Mouse (Mus musculus) cerebellum, adult 11 months (tissue): ENCODE data around the gene Sarnp.
"Not testable (repeated sequence)": the region's sequence is repeated elsewhere in the genome, so short reads cannot be mapped to it uniquely, and the experiment has no call there.

Source experiments
- DNase-seq: peaks from one replicate; pipeline ENCODE4 v3.0.0; 2022

Sarnp gene

GRCm38 (mm10) chr10:128821358-128822056 is 4.4 kb downstream of the Sarnp start, which contains the start of gene Ormdl2:
Gene Ormdl2 (minus strand): TSS chr10:128821645.
- peak; percentile 99 for DNase-seq

DNA sequence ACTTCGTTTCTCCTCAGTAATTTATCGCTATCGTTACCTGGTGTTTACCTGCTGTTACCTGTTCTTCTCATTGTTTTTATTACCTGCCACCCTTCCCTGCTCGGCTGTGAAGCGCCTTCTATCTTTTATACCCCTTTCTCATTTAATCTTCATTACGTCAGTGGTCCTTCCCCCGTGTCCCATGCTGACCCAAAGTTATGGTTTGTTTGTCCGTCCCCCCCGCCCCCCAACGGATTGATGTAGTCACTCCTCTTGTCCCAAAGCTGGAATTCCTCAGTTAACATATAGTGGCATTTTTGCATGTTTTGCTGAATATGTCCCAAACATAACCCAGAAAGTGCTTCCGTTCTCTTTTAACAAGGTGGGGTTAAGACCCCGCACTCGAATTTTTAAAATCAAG is 5.0 kb downstream of the Sarnp start:
- no peak for DNase-seq

DNA sequence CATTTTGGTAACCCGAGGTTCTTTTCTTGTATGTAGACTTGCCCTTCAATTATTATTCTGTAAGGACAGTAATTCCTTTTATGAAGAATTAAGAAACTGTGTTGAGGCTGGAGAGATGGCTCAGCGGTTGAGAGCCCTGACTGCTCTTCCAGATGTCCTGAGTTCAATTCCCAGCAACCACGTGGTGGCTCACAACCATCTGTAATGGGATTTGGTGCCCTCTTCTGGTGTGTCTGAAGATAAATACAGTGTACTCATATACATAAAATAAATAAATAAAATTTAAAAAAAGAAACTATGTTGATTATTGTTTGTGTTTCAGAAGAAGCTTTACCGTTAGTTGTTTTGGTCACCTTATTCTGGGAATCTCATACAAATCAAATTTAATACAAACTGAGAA is 6.0 kb downstream of the Sarnp start:
- DNase-seq: not testable (repeated sequence)

DNA sequence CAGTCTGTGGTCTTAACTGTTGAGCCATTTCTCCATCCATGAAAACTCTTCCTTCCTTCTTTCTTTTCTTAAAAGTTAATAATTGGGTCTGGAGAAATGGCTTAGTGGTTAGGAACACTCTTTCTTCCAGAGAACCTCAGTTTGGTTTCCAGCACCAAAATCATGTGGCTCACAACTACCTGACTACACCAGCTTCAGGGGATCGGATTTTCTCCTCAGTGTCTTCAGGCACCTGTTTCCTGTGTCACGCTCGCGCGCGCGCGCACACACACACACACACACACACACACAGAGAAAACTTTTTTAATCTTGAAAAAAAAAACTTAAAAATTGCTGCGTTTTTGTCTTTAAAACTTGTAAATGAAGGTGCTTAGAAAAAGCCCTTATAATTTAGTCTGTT is 6.7 kb downstream of the Sarnp start:
- DNase-seq: no peak

DNA sequence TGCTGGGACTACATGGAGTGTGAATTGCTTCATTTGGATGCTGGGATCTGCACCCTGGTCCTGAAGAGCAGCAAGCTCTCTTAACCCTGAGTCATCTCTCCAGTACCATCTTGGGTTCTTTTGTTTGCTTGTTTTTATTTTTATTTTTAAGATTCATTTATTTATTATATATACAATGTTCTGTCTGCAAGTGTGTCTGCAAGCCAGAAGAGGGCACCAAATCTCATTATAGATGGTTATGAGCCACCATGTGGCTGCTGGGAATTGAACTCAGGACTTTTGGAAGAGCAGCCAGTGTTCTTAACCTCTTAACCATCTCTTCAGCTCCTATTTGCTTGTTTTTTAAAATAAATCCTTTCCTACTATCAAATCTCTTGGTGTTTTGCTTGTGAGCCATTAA is 20.3 kb downstream of the Sarnp start:
- no peak for DNase-seq

GRCm38 (mm10) chr10:128839434-128839833 is 22.3 kb downstream of the Sarnp start:
- DNase-seq: no peak

DNA sequence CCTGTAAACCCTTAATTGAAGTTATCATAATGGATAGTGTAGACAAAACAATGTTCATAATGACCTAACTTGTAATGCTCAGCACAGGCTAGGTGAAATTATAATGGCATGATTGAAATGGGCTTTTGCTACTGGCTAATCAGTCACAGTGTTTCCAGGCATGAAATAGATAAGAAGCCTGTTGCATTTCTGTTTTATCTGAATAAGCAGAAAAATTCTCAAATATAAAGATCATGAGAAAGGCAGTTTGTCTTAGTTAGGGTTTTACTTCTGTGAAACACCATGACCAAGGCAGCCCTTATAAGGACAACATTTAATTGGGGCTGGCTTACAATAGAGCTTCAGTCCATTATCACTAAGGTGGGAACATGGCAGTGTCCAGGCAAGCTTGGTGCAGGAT is 23.5 kb downstream of the Sarnp start:
- no peak for DNase-seq

DNA sequence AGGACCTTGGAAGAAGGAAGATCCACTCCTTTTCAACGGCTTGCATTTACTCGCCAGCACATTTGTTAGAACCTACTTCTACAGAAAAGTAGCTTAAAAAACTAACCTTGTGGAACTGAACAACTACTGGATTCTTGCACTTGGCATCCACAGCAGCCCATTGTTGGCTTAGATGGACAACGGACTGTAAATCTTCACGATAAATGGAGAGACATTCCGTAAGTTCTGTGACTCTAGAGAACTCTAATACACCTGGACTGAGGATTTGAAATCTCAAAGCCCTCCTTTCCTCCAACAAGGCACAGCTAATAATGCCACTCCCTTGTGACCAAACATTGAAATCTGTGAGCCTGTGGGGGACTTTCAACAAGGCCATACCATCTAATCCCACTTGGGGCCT is 26.1 kb downstream of the Sarnp start:
- DNase-seq: no peak

DNA sequence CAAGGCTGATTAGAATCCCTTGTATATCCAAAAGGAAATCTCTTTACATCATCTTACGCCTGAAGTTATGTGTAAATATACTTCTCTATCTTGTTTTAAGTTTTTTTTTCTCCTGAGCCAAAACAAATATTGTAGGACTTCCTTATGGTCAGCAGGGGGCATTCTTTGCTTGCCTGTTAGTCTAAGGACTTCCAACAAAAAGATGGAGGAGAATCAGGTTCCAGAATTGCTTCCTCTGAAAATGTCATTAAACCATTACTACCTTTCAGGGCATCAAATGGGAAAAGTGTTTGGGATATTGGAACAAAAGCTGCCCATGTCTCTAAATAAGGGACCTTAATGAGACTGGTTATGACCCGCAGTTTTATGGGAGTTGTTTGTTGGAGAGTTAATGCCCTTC is 28.4 kb downstream of the Sarnp start:
- DNase-seq: no peak

DNA sequence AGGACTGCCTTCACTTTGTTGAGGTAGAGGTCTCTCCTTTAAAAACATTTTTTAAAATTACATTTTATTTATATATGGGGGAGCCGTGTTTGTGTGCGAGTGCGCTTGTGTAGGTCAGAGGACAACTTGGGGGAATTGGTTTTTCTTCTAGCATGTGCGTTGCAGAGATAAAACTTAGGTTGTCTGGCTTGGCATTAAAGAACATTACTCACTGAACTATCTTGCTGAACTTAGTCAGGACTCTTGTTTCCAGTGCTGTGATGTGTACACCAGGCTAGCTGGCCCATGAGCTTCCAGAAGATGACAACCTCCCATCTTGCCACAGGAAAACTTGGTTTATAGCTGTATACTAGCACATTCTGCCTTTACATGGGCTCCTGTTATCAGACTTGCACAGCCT is 29.5 kb downstream of the Sarnp start:
- no peak for DNase-seq

DNA sequence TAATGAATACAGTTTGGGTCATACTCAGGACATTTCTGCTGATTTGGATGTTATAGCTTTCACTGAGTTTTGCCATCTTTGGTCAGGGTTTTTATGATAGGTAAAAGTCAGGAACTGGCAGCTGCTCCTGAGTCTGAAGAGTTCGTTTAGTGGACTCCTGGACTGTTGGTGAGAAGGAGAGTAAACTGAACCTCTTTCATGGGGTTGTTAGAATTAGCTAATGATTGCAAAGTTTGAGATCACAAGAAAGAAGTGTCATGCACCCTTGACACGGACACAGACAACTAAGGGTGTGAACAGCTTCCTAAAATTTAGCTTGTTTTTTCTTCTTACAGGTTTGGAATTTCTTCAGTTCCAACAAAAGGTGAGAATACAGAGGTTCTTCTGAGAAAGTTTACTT is 31.3 kb downstream of the Sarnp start:
- no peak for DNase-seq

DNA sequence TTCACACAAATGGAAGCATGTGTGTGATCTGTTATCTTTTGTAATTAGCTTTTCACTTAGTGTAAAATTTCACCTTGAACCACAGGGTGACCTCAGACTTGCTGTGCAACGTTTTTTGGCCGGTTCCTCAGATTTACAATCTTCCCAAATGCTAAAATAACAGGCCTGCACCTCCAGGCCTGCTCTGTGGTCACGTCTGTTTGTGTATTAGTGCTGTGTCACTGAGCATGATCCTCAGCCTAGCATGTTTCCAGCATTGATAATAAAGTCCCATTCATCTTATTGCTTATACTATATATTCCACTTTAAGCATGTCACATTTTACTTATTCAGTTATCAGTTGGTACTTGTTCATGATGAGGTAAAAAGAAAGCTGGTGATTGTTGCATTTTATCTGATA is 33.2 kb downstream of the Sarnp start:
- no peak for DNase-seq

DNA sequence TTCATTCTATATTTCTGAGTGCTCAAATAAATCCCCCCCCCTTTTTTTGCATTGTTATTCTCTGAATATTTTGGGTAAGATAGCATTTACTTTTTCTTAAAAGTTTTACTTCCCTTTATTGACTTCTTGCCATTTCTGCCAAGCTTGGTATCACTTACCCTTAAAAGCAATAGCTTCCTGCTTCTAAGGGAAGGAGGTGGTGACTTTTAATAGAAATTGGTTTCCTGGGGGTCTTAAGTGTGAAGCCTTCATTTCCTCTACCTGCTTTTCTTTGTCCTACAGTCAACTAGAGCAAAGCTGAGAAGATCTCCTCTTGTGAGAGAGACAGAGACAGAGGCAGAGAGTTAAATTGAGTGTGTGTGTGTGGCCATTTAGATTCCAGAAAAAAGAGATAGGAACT is 44.0 kb downstream of the Sarnp start:
- no peak for DNase-seq

DNA sequence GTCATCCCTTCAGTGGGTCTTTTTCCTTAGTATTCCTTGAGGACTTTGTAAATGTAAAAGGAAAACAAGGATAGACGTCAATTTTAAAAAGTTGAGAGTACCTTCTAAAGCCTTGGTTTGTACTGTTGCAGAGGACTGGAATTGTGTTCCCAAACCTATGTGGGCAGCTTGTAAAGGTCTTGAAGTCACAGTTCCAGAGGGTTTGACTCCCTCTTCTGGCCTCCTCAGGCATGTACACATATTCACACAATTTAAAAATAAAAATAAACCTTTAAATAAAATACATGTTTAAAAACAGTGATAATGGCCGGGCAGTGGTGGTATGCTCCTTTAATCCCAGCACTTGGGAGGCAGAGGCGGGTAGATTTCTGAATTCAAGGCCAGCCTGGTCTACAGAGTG is 48.9 kb downstream of the Sarnp start:
- DNase-seq: no peak

DNA sequence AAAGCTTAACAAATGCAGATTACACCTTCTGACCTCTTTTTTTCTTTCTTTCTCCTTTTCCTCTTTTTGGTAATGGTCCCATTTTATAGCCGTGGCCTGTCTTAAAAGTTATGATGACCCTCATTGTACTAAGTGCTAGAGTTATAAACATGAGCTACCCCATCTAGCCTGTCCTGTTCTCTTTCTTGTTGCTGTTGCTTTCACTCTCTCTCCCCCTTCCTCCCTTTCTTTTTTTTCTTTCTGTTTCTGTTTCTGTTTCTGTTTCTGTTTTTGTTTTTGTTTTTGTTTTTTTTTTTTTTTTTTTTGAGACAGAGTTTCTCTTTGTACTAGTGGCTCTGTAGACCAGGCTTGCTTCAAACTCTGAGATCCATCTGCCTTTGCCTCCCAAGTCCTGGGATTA is 49.4 kb downstream of the Sarnp start:
- no peak for DNase-seq

- no peak for DNase-seq
Measured at GRCm38 (mm10) chr10:128870341-128870740, 53.2 kb downstream of the Sarnp start.

- no peak for DNase-seq
Measured at GRCm38 (mm10) chr10:128878291-128878690, 61.2 kb downstream of the Sarnp start.

DNA sequence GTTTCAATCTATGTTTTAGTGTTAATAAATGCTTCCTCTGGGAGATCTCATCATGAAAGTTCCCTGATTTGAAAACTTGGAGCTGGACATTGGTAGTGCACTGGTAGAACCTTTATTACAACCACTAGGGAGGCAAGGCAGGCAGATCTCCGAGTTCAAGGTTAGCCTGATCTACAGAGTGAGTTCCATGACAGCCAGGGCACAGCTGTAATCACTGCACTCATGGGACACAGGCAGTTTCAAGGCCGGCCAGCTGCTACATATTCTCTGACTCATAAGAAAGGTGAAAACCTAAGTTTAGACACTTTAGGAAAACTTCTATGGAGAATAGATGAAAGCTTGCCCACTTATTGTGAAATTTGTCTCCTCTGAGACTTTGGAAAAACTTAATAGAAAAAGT is 61.7 kb downstream of the Sarnp start:
- no peak for DNase-seq

- DNase-seq: no peak
Measured at GRCm38 (mm10) chr10:128882067-128882466, 64.9 kb downstream of the Sarnp start.

- DNase-seq: no peak
Measured at GRCm38 (mm10) chr10:128888941-128889827, 72.1 kb downstream of the Sarnp start.

DNA sequence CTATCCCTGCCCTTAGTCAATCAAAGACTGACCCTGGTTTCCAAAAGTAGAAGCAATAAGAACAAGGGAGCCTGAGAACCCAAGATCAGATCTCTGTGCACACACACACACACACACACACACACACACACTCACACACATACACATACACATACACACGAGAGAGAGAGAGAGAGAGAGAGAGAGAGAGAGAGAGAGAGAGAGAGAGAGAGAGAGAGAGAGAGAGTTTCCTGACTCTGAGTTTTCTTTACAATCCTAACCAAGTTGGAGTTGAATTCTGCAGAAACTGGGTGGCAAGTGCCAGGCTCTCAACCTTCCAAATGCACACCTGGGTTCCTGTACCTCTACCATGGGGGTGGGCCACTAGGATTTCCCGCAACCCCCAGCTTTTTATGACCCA is 72.7 kb downstream of the Sarnp start:
- no peak for DNase-seq

DNA sequence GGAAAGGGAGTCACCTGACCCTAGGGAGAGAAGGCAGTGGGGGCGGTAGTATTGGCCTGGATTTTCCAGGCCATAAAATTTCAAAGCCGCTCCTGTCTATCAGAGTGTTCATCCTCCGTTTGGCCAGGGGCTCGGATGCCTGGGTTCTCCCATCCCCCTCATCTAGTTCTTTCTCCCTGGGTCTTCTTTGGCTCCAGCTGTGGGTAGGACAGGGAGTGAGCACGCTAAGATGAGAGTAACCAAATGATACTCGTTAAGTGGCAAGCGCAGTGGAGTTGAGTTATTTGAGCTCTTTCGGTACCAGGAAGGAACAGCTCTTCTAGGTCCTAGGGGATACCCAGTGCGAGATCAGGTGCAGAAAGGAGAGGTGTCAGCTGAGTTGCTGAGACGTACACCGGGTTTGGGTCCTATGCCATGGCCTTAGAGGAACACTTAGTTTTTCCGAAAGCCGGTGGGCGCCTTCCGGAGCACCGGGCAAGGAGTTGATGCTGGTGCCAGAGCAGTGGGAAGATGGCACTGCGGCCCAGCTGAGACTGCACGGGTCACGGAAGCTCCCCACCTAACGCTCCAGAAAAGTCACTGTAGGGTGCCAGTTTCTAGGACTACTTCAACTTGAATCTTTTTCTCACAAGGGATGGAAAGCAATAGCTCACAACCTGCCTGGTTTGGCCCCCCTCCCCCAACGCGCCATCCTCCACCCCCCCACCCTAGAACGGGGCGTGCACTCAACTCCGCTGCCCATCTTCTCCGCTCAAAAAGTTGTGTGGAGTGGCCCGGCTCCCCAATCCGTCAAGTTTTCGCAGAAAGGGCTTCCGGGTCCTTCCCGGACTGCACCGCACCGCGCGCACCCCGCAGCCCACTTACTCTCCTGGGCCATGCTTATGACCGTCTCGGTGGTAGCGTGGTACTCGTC is 73.5 kb downstream of the Sarnp start:
- DNase-seq: no peak
